Mouse (Mus musculus) lung, embryonic 14.5 days (tissue): ENCODE results near the gene Tbc1d25. TPM values are rescaled to one million over a fixed set of nuclear protein-coding genes. Genes with fewer than 3 reads are reported as not detected.

Experiments used
- ATAC-seq: fragments of 200-750 bp; cut with Nextera tagmentation; 2 replicates; pipeline ENCODE4 v1.8.0; 2017; ENCODE audit warnings: mild to moderate bottlenecking, moderate TSS enrichment, moderate library complexity; ENCODE audit not compliant: insufficient read depth
- DNase-seq: peaks from one replicate; pipeline ENCODE4 v3.0.0-alpha.2; 2015
- H3K27ac ChIP-seq: fragments of 300-500 bp; sonication (generic); 2 replicates; pipeline ENCODE4 v1.5.1; 2014; ENCODE audit warnings: low read depth, mild to moderate bottlenecking, moderate library complexity
- H3K27me3 ChIP-seq: fragments of 300-500 bp; sonication (generic); 2 replicates; pipeline ENCODE4 v1.6.1; 2014; ENCODE audit warnings: low read length, control low read depth; ENCODE audit not compliant: insufficient read depth
- H3K36me3 ChIP-seq: fragments of 300-500 bp; sonication (generic); 2 replicates; pipeline ENCODE4 v1.6.1; 2014; ENCODE audit warnings: control low read depth; ENCODE audit not compliant: insufficient read depth
- H3K4me1 ChIP-seq: fragments of 300-500 bp; sonication (generic); 2 replicates; pipeline ENCODE4 v1.6.1; 2014; ENCODE audit warnings: antibody characterized with exemption, control low read depth; ENCODE audit not compliant: insufficient read depth
- H3K4me2 ChIP-seq: fragments of 300-500 bp; sonication (generic); 2 replicates; pipeline ENCODE4 v1.6.1; 2014; ENCODE audit warnings: mild to moderate bottlenecking
- H3K4me3 ChIP-seq: fragments of 300-500 bp; sonication (generic); 2 replicates; pipeline ENCODE4 v1.5.1; 2014; ENCODE audit warnings: low read depth, low read length
- H3K9ac ChIP-seq: fragments of 300-500 bp; sonication (generic); 2 replicates; pipeline ENCODE4 v1.6.1; 2014
- H3K9me3 ChIP-seq: fragments of 300-500 bp; sonication (generic); 2 replicates; pipeline ENCODE4 v1.6.1; 2016; ENCODE audit warnings: low read depth, low read length, control low read depth
- CTCF ChIP-seq: IDR thresholded peaks from 2 replicates; pipeline ENCODE4 v1.5.1; 2016; ENCODE audit warnings: antibody characterized with exemption, low read depth
- WGBS: fragments of 180-500 bp; shearing (Covaris S2); extraction: QIAGEN DNeasy Blood & Tissue Kit; methylation state at CpG from one replicate; pipeline ENCODE4 v1.1.7; 2014; 5-methylcytosine and 5-hydroxymethylcytosine counted together
- polyA plus RNA-seq: library from polyadenylated mRNA; unstranded; fragments of >200 nt; fragmentation: Nextera tagmentation; extraction: Ambion mirVana; gene quantifications from 2 replicates; pipeline ENCODE4 v1.2.1, GENCODE M21; 2014

Gene Tbc1d25
- polyA plus RNA-seq, 1 experiment from 2014 or later: 12.6 TPM

DNA sequence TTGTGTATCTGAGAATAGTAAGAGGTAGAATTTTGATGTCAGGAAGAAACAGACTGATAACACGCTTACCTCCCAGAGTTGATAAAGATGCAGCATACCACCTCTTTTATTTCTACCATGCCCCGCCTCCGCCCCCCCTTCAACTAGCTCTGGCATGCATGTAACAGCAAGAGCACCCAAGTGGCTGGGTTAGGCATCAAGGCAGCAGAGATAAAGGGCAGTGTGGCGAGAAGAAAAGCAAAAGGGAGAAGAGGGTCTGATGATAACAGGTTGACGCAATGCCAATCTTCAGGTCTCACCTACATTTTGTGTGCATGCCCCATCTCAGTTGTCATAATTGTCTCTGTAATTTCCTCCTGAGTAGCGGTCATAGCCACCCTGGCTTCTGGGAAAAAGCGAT lies 33.0 kb downstream of the Tbc1d25 start:
- Histone ChIP-seq H3K9ac (no peak overlapping the region), H3K4me2 (peak overlapping the region; percentile 83; the same call in 1 of the 2 replicates), H3K27ac (no peak overlapping the region), H3K9me3 (no peaks in the 10 kb centered on the region), H3K4me3 (no peak overlapping the region), H3K27me3 (no peaks in the 10 kb centered on the region), H3K36me3 (peaks cover 60% of the 10 kb centered on the region), H3K4me1 (no peaks in the 10 kb centered on the region)
- ATAC-seq (no peak), DNase-seq (no peak)
- no peak for TF ChIP-seq CTCF
- 84% methylated on average over 7 of the region's 7 CpGs for WGBS

GRCm38 (mm10) chrX:8141058-8141457 lies 34.9 kb downstream of the Tbc1d25 start:
- no peaks in the 10 kb centered on the region for H3K9me3 ChIP-seq
- DNase-seq: no peak
- no peak overlapping the region for H3K27ac ChIP-seq
- H3K4me3 ChIP-seq: no peak overlapping the region
- no peak overlapping the region for H3K4me2 ChIP-seq
- no peak overlapping the region for H3K9ac ChIP-seq
- no peaks in the 10 kb centered on the region for H3K27me3 ChIP-seq
- ATAC-seq: no peak
- no peak for TF ChIP-seq CTCF
- WGBS: 73% methylated on average over 3 of the region's 3 CpGs
- no peaks in the 10 kb centered on the region for H3K4me1 ChIP-seq
- H3K36me3 ChIP-seq: peaks cover 63% of the 10 kb centered on the region

GRCm38 (mm10) chrX:8140446-8140845 lies 35.5 kb downstream of the Tbc1d25 start:
- TF ChIP-seq CTCF: no peak
- no peaks in the 10 kb centered on the region for H3K27me3 ChIP-seq
- no peak for DNase-seq
- no peaks in the 10 kb centered on the region for H3K9me3 ChIP-seq
- no peaks in the 10 kb centered on the region for H3K4me1 ChIP-seq
- no peak overlapping the region for H3K4me2 ChIP-seq
- H3K4me3 ChIP-seq: no peak overlapping the region
- H3K9ac ChIP-seq: no peak overlapping the region
- ATAC-seq: no peak
- peaks cover 63% of the 10 kb centered on the region for H3K36me3 ChIP-seq
- 97% methylated on average over 2 of the region's 2 CpGs for WGBS
- no peak overlapping the region for H3K27ac ChIP-seq

GRCm38 (mm10) chrX:8139480-8139879 lies 36.5 kb downstream of the Tbc1d25 start:
- H3K27ac ChIP-seq: no peak overlapping the region
- H3K4me1 ChIP-seq: no peaks in the 10 kb centered on the region
- H3K9ac ChIP-seq: no peak overlapping the region
- H3K9me3 ChIP-seq: no peaks in the 10 kb centered on the region
- no peak for ATAC-seq
- H3K36me3 ChIP-seq: peaks cover 62% of the 10 kb centered on the region
- H3K4me2 ChIP-seq: no peak overlapping the region
- no peak overlapping the region for H3K4me3 ChIP-seq
- DNase-seq: no peak
- no peak for TF ChIP-seq CTCF
- 44% methylated on average over 1 of the region's 1 CpGs for WGBS
- no peaks in the 10 kb centered on the region for H3K27me3 ChIP-seq

DNA sequence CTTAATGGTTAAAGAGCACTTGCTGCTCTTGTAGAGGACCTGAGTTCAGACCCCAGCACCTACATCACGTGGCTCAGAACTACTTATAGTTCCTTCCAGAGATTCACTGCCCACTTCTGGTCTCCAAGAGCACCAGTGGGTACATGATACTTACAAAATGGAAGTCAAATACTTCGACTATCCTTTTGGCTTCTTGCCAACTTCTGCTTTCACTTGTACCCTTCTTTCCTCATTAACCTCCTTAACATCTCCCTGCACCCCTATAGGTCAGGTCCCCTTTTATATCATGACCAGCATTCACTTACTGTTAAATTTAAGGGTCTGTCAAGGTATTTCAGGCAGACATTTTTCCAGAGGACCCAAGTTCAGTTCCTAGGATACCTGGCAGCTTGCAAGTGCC lies 40.1 kb downstream of the Tbc1d25 start:
- no peak overlapping the region for H3K27ac ChIP-seq
- DNase-seq: peak; percentile 51
- WGBS: 46% methylated on average over 2 of the region's 2 CpGs
- no peak for ATAC-seq
- H3K4me1 ChIP-seq: no peaks in the 10 kb centered on the region
- no peaks in the 10 kb centered on the region for H3K27me3 ChIP-seq
- TF ChIP-seq CTCF: no peak
- H3K9ac ChIP-seq: no peak overlapping the region
- no peaks in the 10 kb centered on the region for H3K9me3 ChIP-seq
- H3K36me3 ChIP-seq: peaks cover 32% of the 10 kb centered on the region
- no peak overlapping the region for H3K4me2 ChIP-seq
- H3K4me3 ChIP-seq: no peak overlapping the region

GRCm38 (mm10) chrX:8132017-8132976 lies 43.7 kb downstream of the Tbc1d25 start, which contains the start of gene Wdr13:
Wdr13 (minus strand) TSS chrX:8132892.
- peak; percentile 87 for ATAC-seq
- Histone ChIP-seq H3K27ac (peak within 1 kb of the TSS; percentile 92), H3K9ac (peak within 1 kb of the TSS; percentile 43), H3K36me3 (peaks cover 10% of the 10 kb centered on the region; the same call in 1 of the 2 replicates), H3K4me3 (peak within 1 kb of the TSS; percentile 55), H3K27me3 (no peaks in the 10 kb centered on the region), H3K9me3 (no peaks in the 10 kb centered on the region), H3K4me2 (peak within 1 kb of the TSS; percentile 63), H3K4me1 (no peaks in the 10 kb centered on the region)
- whole genome bisulfite sequencing: 10% methylated on average over 39 of the region's 40 CpGs
- TF ChIP-seq CTCF: peak; percentile 9; the same call in 1 of the 2 replicates
- DNase-seq: peak; percentile 93

GRCm38 (mm10) chrX:8131393-8131792 lies 44.6 kb downstream of the Tbc1d25 start:
- Histone ChIP-seq H3K9me3 (no peaks in the 10 kb centered on the region), H3K4me2 (peak overlapping the region; percentile 63), H3K36me3 (peaks cover 10% of the 10 kb centered on the region; the same call in 1 of the 2 replicates), H3K27me3 (no peaks in the 10 kb centered on the region), H3K4me3 (peak overlapping the region; percentile 55; the same call in 1 of the 2 replicates), H3K4me1 (no peaks in the 10 kb centered on the region), H3K9ac (no peak overlapping the region), H3K27ac (no peak overlapping the region)
- no peak for DNase-seq
- WGBS: 91% methylated on average over 17 of the region's 17 CpGs
- no peak for TF ChIP-seq CTCF
- no peak for ATAC-seq
